Mouse (Mus musculus) embryonic facial prominence, embryonic 10.5 days (tissue): ENCODE data around the gene Hmga2. TPM values are rescaled to one million over a fixed set of nuclear protein-coding genes. Genes with fewer than 3 reads are reported as not detected.
A peak's percentile ranks its signal among the peaks of the same experiment; 100 is the strongest.

ENCODE experiments used
- DNase-seq: peaks from one replicate; pipeline ENCODE4 v3.0.0-alpha.2; 2017; ENCODE audit warnings: low spot score
- H3K27ac ChIP-seq: fragments of 300-500 bp; sonication (generic); replicated peaks from 2 replicates; pipeline ENCODE4 v1.5.1; 2016; ENCODE audit warnings: mild to moderate bottlenecking
- H3K27me3 ChIP-seq: fragments of 300-500 bp; sonication (generic); replicated peaks from 2 replicates; pipeline ENCODE4 v1.6.1; 2016; ENCODE audit warnings: low read depth, mild to moderate bottlenecking; ENCODE audit not compliant: poor library complexity, severe bottlenecking
- H3K36me3 ChIP-seq: fragments of 300-500 bp; sonication (generic); replicated peaks from 2 replicates; pipeline ENCODE4 v1.6.1; 2016; ENCODE audit warnings: mild to moderate bottlenecking, moderate library complexity
- H3K4me1 ChIP-seq: fragments of 300-500 bp; sonication (generic); 2 replicates; pipeline ENCODE4 v1.6.1; 2016
- H3K4me3 ChIP-seq: fragments of 300-500 bp; sonication (generic); 2 replicates; pipeline ENCODE4 v1.5.1; 2016; ENCODE audit warnings: mild to moderate bottlenecking, moderate library complexity
- H3K9me3 ChIP-seq: fragments of 300-500 bp; sonication (generic); 2 replicates; pipeline ENCODE4 v1.6.1; 2016; ENCODE audit warnings: mild to moderate bottlenecking
- WGBS: fragments of 180-500 bp; shearing (Covaris S2); methylation state at CpG from one replicate; pipeline ENCODE4 v1.1.7; 2016; 5-methylcytosine and 5-hydroxymethylcytosine counted together
- polyA plus RNA-seq: library from polyadenylated mRNA; unstranded; fragments of >200 nt; fragmentation: Nextera tagmentation; extraction: Ambion mirVana; gene quantifications from 2 replicates; pipeline ENCODE4 v1.2.1, GENCODE M21; 2016

The Hmga2 gene
- 90.0 and 94.0 TPM in 2 replicates for polyA plus RNA-seq

- under 1% methylated on average over 99 of the region's 99 CpGs for WGBS
- Histone ChIP-seq H3K27ac (peak within 1 kb of the TSS; percentile 100), H3K4me3 (peak within 1 kb of the TSS; percentile 98), H3K36me3 (peaks cover 10% of the 10 kb centered on the region), H3K9me3 (no peaks in the 10 kb centered on the region), H3K27me3 (no peaks in the 10 kb centered on the region), H3K4me1 (peaks cover 56% of the 10 kb centered on the region)
- DNase-seq = peak; percentile 89
These were observed at the start of gene Hmga2 for GRCm38 (mm10) chr10:120475601-120476515. TSS of gene Hmga2 (minus strand) at chr10:120476469.

- DNase-seq = no peak
- no peaks in the 10 kb centered on the region for H3K36me3 ChIP-seq
- peaks cover 6% of the 10 kb centered on the region; the same call in 1 of the 2 replicates for H3K9me3 ChIP-seq
- no peak overlapping the region for H3K4me3 ChIP-seq
- H3K4me1 ChIP-seq = peaks cover 19% of the 10 kb centered on the region
- H3K27ac ChIP-seq = no peak overlapping the region
- H3K27me3 ChIP-seq = no peaks in the 10 kb centered on the region
- 88% methylated on average over 2 of the region's 2 CpGs for WGBS
These were observed 46.7 kb upstream of the Hmga2 start for GRCm38 (mm10) chr10:120522959-120523358.

- H3K9me3 ChIP-seq = peaks cover 6% of the 10 kb centered on the region; the same call in 1 of the 2 replicates
- H3K4me1 ChIP-seq = peaks cover 19% of the 10 kb centered on the region
- no peaks in the 10 kb centered on the region for H3K36me3 ChIP-seq
- no peaks in the 10 kb centered on the region for H3K27me3 ChIP-seq
- H3K27ac ChIP-seq = no peak overlapping the region
- WGBS = 81% methylated on average over 9 of the region's 9 CpGs
- no peak overlapping the region for H3K4me3 ChIP-seq
- no peak for DNase-seq
These were observed 45.8 kb upstream of the Hmga2 start for GRCm38 (mm10) chr10:120521912-120522575.

- no peak for DNase-seq
- Histone ChIP-seq H3K4me3 (no peak overlapping the region), H3K27me3 (no peaks in the 10 kb centered on the region), H3K4me1 (peaks cover 30% of the 10 kb centered on the region), H3K9me3 (peaks cover 6% of the 10 kb centered on the region; the same call in 1 of the 2 replicates), H3K27ac (no peak overlapping the region), H3K36me3 (no peaks in the 10 kb centered on the region)
- 60% methylated on average over 8 of the region's 8 CpGs for WGBS
These were observed 40.0 kb upstream of the Hmga2 start for GRCm38 (mm10) chr10:120516311-120516710.

- Histone ChIP-seq H3K4me1 (peaks cover 30% of the 10 kb centered on the region), H3K36me3 (no peaks in the 10 kb centered on the region), H3K4me3 (no peak overlapping the region), H3K27me3 (no peaks in the 10 kb centered on the region), H3K9me3 (no peaks in the 10 kb centered on the region), H3K27ac (0 out of 2 replicates have a peak overlapping the region, but pooled peaks have one; percentile 40)
- WGBS = 53% methylated on average over 9 of the region's 9 CpGs
- no peak for DNase-seq
These were observed 37.5 kb upstream of the Hmga2 start for GRCm38 (mm10) chr10:120513721-120514120.

GRCm38 (mm10) chr10:120512946-120513345 lies 36.7 kb upstream of the Hmga2 start:
- 47% methylated on average over 4 of the region's 4 CpGs for WGBS

GRCm38 (mm10) chr10:120512121-120512520 lies 35.9 kb upstream of the Hmga2 start:
- H3K4me3 ChIP-seq = no peak overlapping the region
- peaks cover 30% of the 10 kb centered on the region for H3K4me1 ChIP-seq
- H3K36me3 ChIP-seq = no peaks in the 10 kb centered on the region
- no peaks in the 10 kb centered on the region for H3K9me3 ChIP-seq
- no peak overlapping the region for H3K27ac ChIP-seq
- DNase-seq = no peak
- H3K27me3 ChIP-seq = no peaks in the 10 kb centered on the region
- 93% methylated on average over 8 of the region's 8 CpGs for WGBS

More at GRCm38 (mm10) chr10:120512946-120513345, 36.7 kb upstream of the Hmga2 start:
- no peaks in the 10 kb centered on the region for H3K36me3 ChIP-seq
- peaks cover 30% of the 10 kb centered on the region for H3K4me1 ChIP-seq
- H3K27ac ChIP-seq = no peak overlapping the region
- DNase-seq = no peak
- no peak overlapping the region for H3K4me3 ChIP-seq
- no peaks in the 10 kb centered on the region for H3K9me3 ChIP-seq
- no peaks in the 10 kb centered on the region for H3K27me3 ChIP-seq

- H3K9me3 ChIP-seq = no peaks in the 10 kb centered on the region
- peaks cover 7% of the 10 kb centered on the region for H3K4me1 ChIP-seq
- no peaks in the 10 kb centered on the region for H3K27me3 ChIP-seq
- H3K4me3 ChIP-seq = no peak overlapping the region
- DNase-seq = no peak
- no peaks in the 10 kb centered on the region for H3K36me3 ChIP-seq
- H3K27ac ChIP-seq = no peak overlapping the region
- WGBS = 91% methylated on average over 5 of the region's 5 CpGs
These were observed 27.7 kb upstream of the Hmga2 start for GRCm38 (mm10) chr10:120503959-120504358.

GRCm38 (mm10) chr10:120500794-120501193 lies 24.5 kb upstream of the Hmga2 start:
- no peaks in the 10 kb centered on the region for H3K27me3 ChIP-seq
- peak; percentile 26 for DNase-seq
- 56% methylated on average over 9 of the region's 9 CpGs for WGBS
- H3K36me3 ChIP-seq = no peaks in the 10 kb centered on the region
- no peak overlapping the region for H3K4me3 ChIP-seq
- H3K9me3 ChIP-seq = no peaks in the 10 kb centered on the region
- no peak overlapping the region for H3K27ac ChIP-seq
- H3K4me1 ChIP-seq = peaks cover 7% of the 10 kb centered on the region

- Histone ChIP-seq H3K36me3 (no peaks in the 10 kb centered on the region), H3K27me3 (no peaks in the 10 kb centered on the region), H3K4me1 (peaks cover 7% of the 10 kb centered on the region), H3K9me3 (no peaks in the 10 kb centered on the region), H3K4me3 (no peak overlapping the region), H3K27ac (no peak overlapping the region)
- no peak for DNase-seq
These were observed 21.8 kb upstream of the Hmga2 start for GRCm38 (mm10) chr10:120498086-120498485.

GRCm38 (mm10) chr10:120494653-120495052 lies 18.4 kb upstream of the Hmga2 start:
- Histone ChIP-seq H3K4me1 (peaks cover 13% of the 10 kb centered on the region), H3K9me3 (no peaks in the 10 kb centered on the region), H3K27me3 (no peaks in the 10 kb centered on the region), H3K4me3 (no peak overlapping the region), H3K36me3 (no peaks in the 10 kb centered on the region), H3K27ac (no peak overlapping the region)
- DNase-seq = no peak
- 96% methylated on average over 1 of the region's 1 CpGs for WGBS

- Histone ChIP-seq H3K4me1 (peaks cover 23% of the 10 kb centered on the region), H3K27me3 (no peaks in the 10 kb centered on the region), H3K4me3 (no peak overlapping the region), H3K36me3 (no peaks in the 10 kb centered on the region; the same call in 1 of the 2 replicates), H3K9me3 (peaks cover 3% of the 10 kb centered on the region; the same call in 1 of the 2 replicates), H3K27ac (no peak overlapping the region)
- 84% methylated on average over 5 of the region's 5 CpGs for WGBS
- DNase-seq = no peak
These were observed 15.2 kb upstream of the Hmga2 start for GRCm38 (mm10) chr10:120491477-120491876.
